Mouse (Mus musculus): ENCODE results near the gene 4930451I11Rik. TPM values are rescaled to one million over a fixed set of nuclear protein-coding genes. Genes with fewer than 3 reads are reported as not detected.

The 4930451I11Rik gene
- polyA plus RNA-seq, 1 experiment: not detected

GRCm38 (mm10) chr7:126789141-126789540, 42.3 kb downstream of the 4930451I11Rik start:
- TF ChIP-seq CTCF (IDR thresholded peaks at IDR 0.05; ENCODE audit: borderline replicate concordance, insufficient read depth, low read length): no peak
- no peak for TF ChIP-seq POLR2A (IDR thresholded peaks at IDR 0.05; ENCODE audit: low read depth, low read length)
- Histone ChIP-seq H3K27ac (ENCODE audit: insufficient read depth, low read length) (no peak overlapping the region), H3K4me3 (ENCODE audit: insufficient read depth, low read length) (no peak overlapping the region)

GRCm38 (mm10) chr7:126786142-126786541, 45.3 kb downstream of the 4930451I11Rik start:
- TF ChIP-seq POLR2A (IDR thresholded peaks at IDR 0.05; ENCODE audit: low read depth, low read length): no peak
- TF ChIP-seq CTCF (IDR thresholded peaks at IDR 0.05; ENCODE audit: borderline replicate concordance, insufficient read depth, low read length): no peak
- Histone ChIP-seq H3K4me3 (ENCODE audit: insufficient read depth, low read length) (no peak overlapping the region), H3K4me1 (ENCODE audit: control insufficient read depth, insufficient read depth, low read length) (no peaks in the 10 kb centered on the region), H3K27ac (ENCODE audit: insufficient read depth, low read length) (no peak overlapping the region)

More at GRCm38 (mm10) chr7:126789141-126789540, 42.3 kb downstream of the 4930451I11Rik start:
- peaks cover 2% of the 10 kb centered on the region; the same call in 1 of the 2 replicates for H3K4me1 ChIP-seq (ENCODE audit: control insufficient read depth, insufficient read depth, low read length)

GRCm38 (mm10) chr7:126785056-126785455, 46.4 kb downstream of the 4930451I11Rik start:
- Histone ChIP-seq H3K4me1 (ENCODE audit: control insufficient read depth, insufficient read depth, low read length) (no peaks in the 10 kb centered on the region), H3K27ac (ENCODE audit: insufficient read depth, low read length) (no peak overlapping the region), H3K4me3 (ENCODE audit: insufficient read depth, low read length) (no peak overlapping the region)
- TF ChIP-seq CTCF (IDR thresholded peaks at IDR 0.05; ENCODE audit: borderline replicate concordance, insufficient read depth, low read length): no peak
- TF ChIP-seq POLR2A (IDR thresholded peaks at IDR 0.05; ENCODE audit: low read depth, low read length): no peak

GRCm38 (mm10) chr7:126784469-126784868, 47.0 kb downstream of the 4930451I11Rik start:
- no peaks in the 10 kb centered on the region for H3K4me1 ChIP-seq (ENCODE audit: control insufficient read depth, insufficient read depth, low read length)
- no peak for TF ChIP-seq POLR2A (IDR thresholded peaks at IDR 0.05; ENCODE audit: low read depth, low read length)
- TF ChIP-seq CTCF (IDR thresholded peaks at IDR 0.05; ENCODE audit: borderline replicate concordance, insufficient read depth, low read length): no peak
- H3K4me3 ChIP-seq (ENCODE audit: insufficient read depth, low read length): no peak overlapping the region
- H3K27ac ChIP-seq (ENCODE audit: insufficient read depth, low read length): no peak overlapping the region

- no peak overlapping the region for H3K27ac ChIP-seq (ENCODE audit: insufficient read depth, low read length)
- H3K4me1 ChIP-seq (ENCODE audit: control insufficient read depth, insufficient read depth, low read length): no peaks in the 10 kb centered on the region
- TF ChIP-seq POLR2A (IDR thresholded peaks at IDR 0.05; ENCODE audit: low read depth, low read length) (no peak), CTCF (IDR thresholded peaks at IDR 0.05; ENCODE audit: borderline replicate concordance, insufficient read depth, low read length) (no peak)
- H3K4me3 ChIP-seq (ENCODE audit: insufficient read depth, low read length): no peak overlapping the region
Measured at GRCm38 (mm10) chr7:126782693-126783092, 48.7 kb downstream of the 4930451I11Rik start.

GRCm38 (mm10) chr7:126781661-126782370, 49.6 kb downstream of the 4930451I11Rik start:
- no peaks in the 10 kb centered on the region for H3K4me1 ChIP-seq (ENCODE audit: control insufficient read depth, insufficient read depth, low read length)
- no peak overlapping the region for H3K27ac ChIP-seq (ENCODE audit: insufficient read depth, low read length)
- no peak overlapping the region for H3K4me3 ChIP-seq (ENCODE audit: insufficient read depth, low read length)
- no peak for TF ChIP-seq POLR2A (IDR thresholded peaks at IDR 0.05; ENCODE audit: low read depth, low read length)
- TF ChIP-seq CTCF (IDR thresholded peaks at IDR 0.05; ENCODE audit: borderline replicate concordance, insufficient read depth, low read length): no peak

GRCm38 (mm10) chr7:126780971-126781635, 50.3 kb downstream of the 4930451I11Rik start, which contains the start of gene Tbx6:
Tbx6 (plus strand) TSS chr7:126781483.
- peak within 1 kb of the TSS; percentile 12; the same call in 1 of the 2 replicates for H3K4me3 ChIP-seq (ENCODE audit: insufficient read depth, low read length)
- no peak for TF ChIP-seq CTCF (IDR thresholded peaks at IDR 0.05; ENCODE audit: borderline replicate concordance, insufficient read depth, low read length)
- no peak for TF ChIP-seq POLR2A (IDR thresholded peaks at IDR 0.05; ENCODE audit: low read depth, low read length)
- no peak within 1 kb of the TSS for H3K27ac ChIP-seq (ENCODE audit: insufficient read depth, low read length)
- H3K4me1 ChIP-seq (ENCODE audit: control insufficient read depth, insufficient read depth, low read length): peaks cover 2% of the 10 kb centered on the region; the same call in 1 of the 2 replicates

Other genes starting within 250 kb of the 4930451I11Rik start
- gene Apobr, start 246.7 kb downstream of the 4930451I11Rik start, polyA plus RNA-seq (2011; ENCODE audit: insufficient read length, low read depth, missing spikeins): 9.3 and 10.0 TPM in 2 replicates
- 12.4 and 16.7 TPM in 2 replicates for gene Cln3, start 245.8 kb downstream of the 4930451I11Rik start, polyA plus RNA-seq (2011; ENCODE audit: insufficient read length, low read depth, missing spikeins)
- gene Il27, start 236.7 kb downstream of the 4930451I11Rik start, polyA plus RNA-seq (2011; ENCODE audit: insufficient read length, low read depth, missing spikeins): not detected in 2 replicates
- gene Nupr1, start 200.8 kb downstream of the 4930451I11Rik start, polyA plus RNA-seq (2011; ENCODE audit: insufficient read length, low read depth, missing spikeins): 179 and 208 TPM in 2 replicates
- gene Sgf29, start 182.3 kb downstream of the 4930451I11Rik start, polyA plus RNA-seq (2011; ENCODE audit: insufficient read length, low read depth, missing spikeins): 17.7 and 30.3 TPM in 2 replicates
- 0.95 TPM in 1 of 2 replicates, not detected in the other for gene Sult1a1, start 155.2 kb downstream of the 4930451I11Rik start, polyA plus RNA-seq (2011; ENCODE audit: insufficient read length, low read depth, missing spikeins)
- 56.5 and 84.6 TPM in 2 replicates for gene Bola2, start 136.2 kb downstream of the 4930451I11Rik start, polyA plus RNA-seq (2011; ENCODE audit: insufficient read length, low read depth, missing spikeins)
- 5.7 and 8.7 TPM in 2 replicates for gene Slx1b, start 135.9 kb downstream of the 4930451I11Rik start, polyA plus RNA-seq (2011; ENCODE audit: insufficient read length, low read depth, missing spikeins)
- 1.0 and 6.5 TPM in 2 replicates for gene Coro1a, start 123.9 kb downstream of the 4930451I11Rik start, polyA plus RNA-seq (2011; ENCODE audit: insufficient read length, low read depth, missing spikeins)
- 132 and 145 TPM in 2 replicates for gene Mapk3, start 72.0 kb downstream of the 4930451I11Rik start, polyA plus RNA-seq (2011; ENCODE audit: insufficient read length, low read depth, missing spikeins)
- gene Gdpd3, start 65.3 kb downstream of the 4930451I11Rik start, polyA plus RNA-seq (2011; ENCODE audit: insufficient read length, low read depth, missing spikeins): 2.8 and 3.6 TPM in 2 replicates
- gene Ypel3, start 54.7 kb downstream of the 4930451I11Rik start, polyA plus RNA-seq (2011; ENCODE audit: insufficient read length, low read depth, missing spikeins): 58.8 and 62.2 TPM in 2 replicates
- 0.49 TPM in 1 of 2 replicates, not detected in the other for gene Tbx6, start 50.2 kb downstream of the 4930451I11Rik start, polyA plus RNA-seq (2011; ENCODE audit: insufficient read length, low read depth, missing spikeins)
- gene Ppp4c, start 39.1 kb downstream of the 4930451I11Rik start, polyA plus RNA-seq (2011; ENCODE audit: insufficient read length, low read depth, missing spikeins): 106 and 118 TPM in 2 replicates
- gene Fam57b, start 34.0 kb downstream of the 4930451I11Rik start, polyA plus RNA-seq (2011; ENCODE audit: insufficient read length, low read depth, missing spikeins): 0.37 and 1.2 TPM in 2 replicates
- gene Doc2a, start 15.8 kb upstream of the 4930451I11Rik start, polyA plus RNA-seq (2011; ENCODE audit: insufficient read length, low read depth, missing spikeins): not detected in 2 replicates
- gene Hirip3, start 30.3 kb upstream of the 4930451I11Rik start, polyA plus RNA-seq (2011; ENCODE audit: insufficient read length, low read depth, missing spikeins): 20.5 and 40.2 TPM in 2 replicates
- 54.0 and 63.0 TPM in 2 replicates for gene Ino80e, start 30.7 kb upstream of the 4930451I11Rik start, polyA plus RNA-seq (2011; ENCODE audit: insufficient read length, low read depth, missing spikeins)
- gene Taok2, start 53.1 kb upstream of the 4930451I11Rik start, polyA plus RNA-seq (2011; ENCODE audit: insufficient read length, low read depth, missing spikeins): 42.0 and 45.4 TPM in 2 replicates
- gene Tmem219, start 91.3 kb upstream of the 4930451I11Rik start, polyA plus RNA-seq (2011; ENCODE audit: insufficient read length, low read depth, missing spikeins): 30.7 and 33.6 TPM in 2 replicates
- 9.0 and 9.1 TPM in 2 replicates for gene Kctd13, start 97.2 kb upstream of the 4930451I11Rik start, polyA plus RNA-seq (2011; ENCODE audit: insufficient read length, low read depth, missing spikeins)
- 0.30 TPM in 1 of 2 replicates, not detected in the other for gene Asphd1, start 117.9 kb upstream of the 4930451I11Rik start, polyA plus RNA-seq (2011; ENCODE audit: insufficient read length, low read depth, missing spikeins)
- not detected in 2 replicates for gene Sez6l2, start 118.9 kb upstream of the 4930451I11Rik start, polyA plus RNA-seq (2011; ENCODE audit: insufficient read length, low read depth, missing spikeins)
- gene Cdipt, start 144.3 kb upstream of the 4930451I11Rik start, polyA plus RNA-seq (2011; ENCODE audit: insufficient read length, low read depth, missing spikeins): 134 and 139 TPM in 2 replicates
- gene Cdiptos, start 144.5 kb upstream of the 4930451I11Rik start, polyA plus RNA-seq (2011; ENCODE audit: insufficient read length, low read depth, missing spikeins): 1.7 TPM in 1 of 2 replicates, not detected in the other
- 32.2 and 47.6 TPM in 2 replicates for gene Mvp, start 183.0 kb upstream of the 4930451I11Rik start, polyA plus RNA-seq (2011; ENCODE audit: insufficient read length, low read depth, missing spikeins)
- 21.7 and 25.6 TPM in 2 replicates for gene Pagr1b, start 184.8 kb upstream of the 4930451I11Rik start, polyA plus RNA-seq (2011; ENCODE audit: insufficient read length, low read depth, missing spikeins)
- gene Pagr1a, start 185.7 kb upstream of the 4930451I11Rik start, polyA plus RNA-seq (2011; ENCODE audit: insufficient read length, low read depth, missing spikeins): 14.0 and 14.3 TPM in 2 replicates
- gene Gm42742, start 189.5 kb upstream of the 4930451I11Rik start, polyA plus RNA-seq (2011; ENCODE audit: insufficient read length, low read depth, missing spikeins): 13.5 and 15.7 TPM in 2 replicates
- gene Prrt2, start 189.6 kb upstream of the 4930451I11Rik start, polyA plus RNA-seq (2011; ENCODE audit: insufficient read length, low read depth, missing spikeins): 3.1 and 15.3 TPM in 2 replicates
- 86.9 and 127 TPM in 2 replicates for gene Maz, start 195.4 kb upstream of the 4930451I11Rik start, polyA plus RNA-seq (2011; ENCODE audit: insufficient read length, low read depth, missing spikeins)
- 22.5 and 37.4 TPM in 2 replicates for gene Kif22, start 210.8 kb upstream of the 4930451I11Rik start, polyA plus RNA-seq (2011; ENCODE audit: insufficient read length, low read depth, missing spikeins)

Measured in embryonic fibroblast, embryonic 13.5 days (primary cell).